Mouse (Mus musculus) midbrain, embryonic 12.5 days (tissue): Measurements from ENCODE around the gene Ccr6. TPM values are rescaled to one million over a fixed set of nuclear protein-coding genes. Genes with fewer than 3 reads are reported as not detected.
"Not testable (repeated sequence)": the region's sequence is repeated elsewhere in the genome, so short reads cannot be mapped to it uniquely, and the experiment has no call there.

ENCODE experiments used
- ATAC-seq: fragments of 200-750 bp; cut with Nextera tagmentation; 2 replicates; pipeline ENCODE4 v1.8.0; 2017; ENCODE audit warnings: low read depth, moderate TSS enrichment, moderate library complexity; ENCODE audit not compliant: low FRiP score
- H3K27ac ChIP-seq: fragments of 300-500 bp; sonication (generic); replicated peaks from 2 replicates; pipeline ENCODE4 v1.5.1; 2016; ENCODE audit warnings: mild to moderate bottlenecking
- H3K27me3 ChIP-seq: fragments of 300-500 bp; sonication (generic); 2 replicates; pipeline ENCODE4 v1.6.1; 2016; ENCODE audit warnings: mild to moderate bottlenecking
- H3K36me3 ChIP-seq: fragments of 300-500 bp; sonication (generic); 2 replicates; pipeline ENCODE4 v1.6.1; 2016
- H3K4me1 ChIP-seq: fragments of 300-500 bp; sonication (generic); 2 replicates; pipeline ENCODE4 v1.6.1; 2016
- H3K4me2 ChIP-seq: fragments of 300-500 bp; sonication (generic); replicated peaks from 2 replicates; pipeline ENCODE4 v1.6.1; 2016; ENCODE audit warnings: mild to moderate bottlenecking, moderate library complexity
- H3K4me3 ChIP-seq: fragments of 300-500 bp; sonication (generic); 2 replicates; pipeline ENCODE4 v1.5.1; 2016; ENCODE audit warnings: mild to moderate bottlenecking
- H3K9ac ChIP-seq: fragments of 300-500 bp; sonication (generic); replicated peaks from 2 replicates; pipeline ENCODE4 v1.6.1; 2016; ENCODE audit warnings: mild to moderate bottlenecking, moderate library complexity
- H3K9me3 ChIP-seq: fragments of 300-500 bp; sonication (generic); 2 replicates; pipeline ENCODE4 v1.6.1; 2016; ENCODE audit warnings: mild to moderate bottlenecking
- WGBS: fragments of 180-500 bp; shearing (Covaris S2); methylation state at CpG from one replicate; pipeline ENCODE4 v1.1.7; 2016; 5-methylcytosine and 5-hydroxymethylcytosine counted together
- polyA plus RNA-seq: library from polyadenylated mRNA; unstranded; fragments of >200 nt; fragmentation: Nextera tagmentation; extraction: Ambion mirVana; gene quantifications from 2 replicates; pipeline ENCODE4 v1.2.1, GENCODE M21; 2016

Ccr6 gene
- polyA plus RNA-seq, 1 experiment from 2014 or later: not detected

DNA sequence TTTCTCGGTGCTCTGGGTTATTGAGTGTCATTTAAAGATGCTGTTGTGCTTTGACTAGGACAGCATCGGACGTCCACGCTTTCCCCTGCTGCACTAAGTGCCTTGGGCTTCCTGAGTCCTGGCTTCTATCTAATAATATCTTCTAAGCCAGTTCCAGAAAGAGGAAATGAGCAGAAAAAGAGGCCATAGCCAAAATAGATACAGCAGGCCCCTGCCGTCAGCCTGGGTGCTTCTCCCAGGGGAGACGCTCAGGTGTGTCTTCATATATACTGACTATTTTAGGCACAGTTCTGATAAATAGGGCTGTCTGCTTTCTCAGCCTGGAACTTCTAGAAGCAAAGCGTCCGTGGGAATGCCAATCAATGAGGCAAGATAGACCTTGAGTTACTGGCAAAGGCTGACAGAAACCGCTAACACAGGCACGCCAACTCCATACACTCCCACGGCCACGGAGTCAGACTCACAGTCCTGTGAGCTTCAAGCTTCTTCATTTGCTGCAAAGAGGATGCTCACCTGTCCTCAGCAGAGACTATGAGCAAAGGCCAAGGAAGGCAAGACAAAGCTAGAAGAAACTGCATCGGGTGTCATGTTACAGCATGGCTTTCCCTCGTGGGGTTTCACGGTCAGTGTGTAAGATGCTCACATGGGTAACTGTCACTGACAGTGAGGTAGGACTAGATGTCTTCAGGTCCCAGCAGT is 2.3 kb downstream of the Ccr6 start:
- Histone ChIP-seq H3K9ac (no peak overlapping the region), H3K27me3 (0 out of 2 replicates have a peak, but pooled peaks cover 4% of the 10 kb centered on the region), H3K27ac (no peak overlapping the region), H3K4me2 (no peak overlapping the region), H3K9me3 (no peaks in the 10 kb centered on the region), H3K36me3 (no peaks in the 10 kb centered on the region), H3K4me1 (no peaks in the 10 kb centered on the region), H3K4me3 (no peak overlapping the region)
- ATAC-seq: no peak
- WGBS: 84% methylated on average over 15 of the region's 15 CpGs

DNA sequence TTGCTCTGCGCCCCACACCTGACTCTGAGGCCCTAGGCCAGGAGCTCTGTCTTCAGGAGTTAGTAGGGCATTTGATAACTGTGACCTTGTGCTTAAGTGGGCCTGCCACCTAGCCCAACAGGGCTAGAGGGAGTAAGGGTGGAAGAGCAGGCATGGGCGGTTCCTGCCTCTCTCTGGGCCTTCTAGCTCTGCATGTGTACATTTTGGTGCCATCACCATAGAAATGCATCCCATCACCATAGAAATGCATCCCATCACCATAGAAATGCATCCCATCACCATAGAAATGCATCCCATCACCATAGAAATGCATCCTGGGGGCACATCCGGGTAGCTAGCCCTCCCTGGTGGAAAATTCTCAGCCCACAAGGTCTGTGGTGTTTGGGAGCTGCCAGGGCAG is 3.7 kb downstream of the Ccr6 start:
- H3K4me2 ChIP-seq: no peak overlapping the region
- no peak overlapping the region for H3K27ac ChIP-seq
- no peaks in the 10 kb centered on the region for H3K36me3 ChIP-seq
- no peaks in the 10 kb centered on the region for H3K9me3 ChIP-seq
- H3K27me3 ChIP-seq: 0 out of 2 replicates have a peak, but pooled peaks cover 3% of the 10 kb centered on the region
- ATAC-seq: no peak
- H3K4me1 ChIP-seq: no peaks in the 10 kb centered on the region
- H3K4me3 ChIP-seq: no peak overlapping the region
- H3K9ac ChIP-seq: no peak overlapping the region
- 75% methylated on average over 3 of the region's 3 CpGs for WGBS

DNA sequence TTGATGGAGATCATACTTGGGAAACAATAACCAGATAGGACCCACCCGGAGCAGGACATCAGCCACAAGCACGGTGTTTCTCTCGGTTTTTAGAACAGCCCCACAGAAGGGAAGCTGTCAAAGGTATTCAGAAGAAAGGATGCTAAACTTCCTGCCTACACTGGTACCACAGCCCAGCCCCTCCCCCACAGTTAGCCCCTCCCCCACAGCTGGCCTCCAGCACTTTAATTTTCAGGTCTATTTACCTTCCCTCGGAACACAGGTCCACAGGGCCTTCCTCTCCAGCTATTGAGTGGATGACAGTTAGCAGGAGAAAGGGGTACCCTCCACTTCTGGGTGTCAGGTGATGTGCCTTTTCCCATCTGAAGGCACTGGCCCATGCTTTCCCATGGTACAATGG is 4.7 kb downstream of the Ccr6 start:
- ATAC-seq: no peak
- no peak overlapping the region for H3K9ac ChIP-seq
- H3K27me3 ChIP-seq: no peaks in the 10 kb centered on the region
- H3K9me3 ChIP-seq: no peaks in the 10 kb centered on the region
- no peaks in the 10 kb centered on the region for H3K4me1 ChIP-seq
- H3K36me3 ChIP-seq: no peaks in the 10 kb centered on the region
- H3K4me2 ChIP-seq: no peak overlapping the region
- H3K4me3 ChIP-seq: no peak overlapping the region
- H3K27ac ChIP-seq: no peak overlapping the region
- 77% methylated on average over 4 of the region's 4 CpGs for WGBS

DNA sequence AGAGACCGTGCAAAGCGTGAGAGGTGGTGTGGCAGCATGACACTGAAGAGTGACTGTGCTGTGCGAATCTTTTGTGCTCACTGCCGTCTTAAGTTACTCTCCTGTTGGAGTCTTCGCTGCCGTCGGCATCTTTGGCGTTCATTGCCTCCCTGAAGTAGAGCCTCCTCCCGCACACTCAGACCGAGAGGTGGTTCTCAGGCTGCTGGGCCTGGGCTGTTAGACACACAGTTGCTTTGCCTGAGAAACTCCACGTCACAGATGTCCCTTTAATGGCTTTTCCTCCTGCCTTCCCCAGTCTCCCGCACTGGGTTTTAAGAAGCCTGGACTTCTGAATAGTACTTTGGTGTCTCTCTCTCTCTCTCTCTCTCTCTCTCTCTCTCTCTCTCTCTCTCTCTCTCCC is 5.8 kb downstream of the Ccr6 start:
- Histone ChIP-seq H3K4me1 (no peaks in the 10 kb centered on the region), H3K36me3 (no peaks in the 10 kb centered on the region), H3K4me3 (no peak overlapping the region), H3K9ac (no peak overlapping the region), H3K4me2 (no peak overlapping the region), H3K27ac (no peak overlapping the region), H3K27me3 (no peaks in the 10 kb centered on the region), H3K9me3 (no peaks in the 10 kb centered on the region)
- ATAC-seq: no peak
- 72% methylated on average over 12 of the region's 12 CpGs for WGBS

GRCm38 (mm10) chr17:8242186-8242585 is 6.3 kb downstream of the Ccr6 start:
- Histone ChIP-seq H3K27ac (no peak overlapping the region), H3K4me2 (no peak overlapping the region), H3K9me3 (no peaks in the 10 kb centered on the region), H3K36me3 (no peaks in the 10 kb centered on the region), H3K4me3 (no peak overlapping the region), H3K4me1 (no peaks in the 10 kb centered on the region), H3K9ac (no peak overlapping the region), H3K27me3 (no peaks in the 10 kb centered on the region)
- 89% methylated on average over 11 of the region's 11 CpGs for WGBS
- ATAC-seq: no peak

GRCm38 (mm10) chr17:8244124-8244523 is 8.3 kb downstream of the Ccr6 start:
- 75% methylated on average over 2 of the region's 2 CpGs for WGBS
- H3K4me2 ChIP-seq: no peak overlapping the region
- no peaks in the 10 kb centered on the region for H3K36me3 ChIP-seq
- no peaks in the 10 kb centered on the region for H3K9me3 ChIP-seq
- no peak overlapping the region for H3K9ac ChIP-seq
- no peak for ATAC-seq
- no peaks in the 10 kb centered on the region for H3K27me3 ChIP-seq
- H3K27ac ChIP-seq: no peak overlapping the region
- no peak overlapping the region for H3K4me3 ChIP-seq
- H3K4me1 ChIP-seq: no peaks in the 10 kb centered on the region

DNA sequence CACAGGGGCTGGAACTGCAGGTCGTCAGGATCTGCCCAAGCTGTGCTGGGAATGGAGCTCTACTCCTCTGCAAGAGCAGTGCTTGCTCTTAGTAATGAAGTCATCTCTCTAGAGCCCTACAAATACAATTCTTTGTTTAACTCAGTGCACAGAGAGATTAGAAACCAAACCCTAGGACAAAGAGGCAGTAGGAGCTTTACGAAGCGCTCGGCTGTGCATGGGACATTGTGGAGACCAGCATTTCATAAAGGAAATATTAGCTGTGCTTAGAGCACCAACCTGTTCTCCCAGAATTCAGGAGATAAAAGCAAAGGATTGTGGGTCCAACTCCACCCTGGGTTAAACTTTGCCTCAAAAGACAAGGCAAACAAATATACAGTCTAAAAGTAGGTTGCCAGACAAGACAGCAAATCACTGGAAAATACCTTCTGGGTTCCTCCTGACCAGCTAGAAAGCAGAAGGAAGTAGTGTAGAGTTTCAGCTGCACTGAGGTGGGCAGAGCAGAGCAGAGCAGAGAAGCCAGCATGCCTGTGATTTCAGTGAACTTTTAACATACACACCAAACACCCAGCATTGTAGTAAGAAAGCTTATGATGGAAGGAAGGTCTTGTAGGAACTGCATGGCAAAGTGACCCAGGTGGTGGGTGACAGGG is 10.4 kb downstream of the Ccr6 start:
- Histone ChIP-seq H3K9ac (no peak overlapping the region), H3K36me3 (no peaks in the 10 kb centered on the region)
- 63% methylated on average over 4 of the region's 4 CpGs for WGBS

DNA sequence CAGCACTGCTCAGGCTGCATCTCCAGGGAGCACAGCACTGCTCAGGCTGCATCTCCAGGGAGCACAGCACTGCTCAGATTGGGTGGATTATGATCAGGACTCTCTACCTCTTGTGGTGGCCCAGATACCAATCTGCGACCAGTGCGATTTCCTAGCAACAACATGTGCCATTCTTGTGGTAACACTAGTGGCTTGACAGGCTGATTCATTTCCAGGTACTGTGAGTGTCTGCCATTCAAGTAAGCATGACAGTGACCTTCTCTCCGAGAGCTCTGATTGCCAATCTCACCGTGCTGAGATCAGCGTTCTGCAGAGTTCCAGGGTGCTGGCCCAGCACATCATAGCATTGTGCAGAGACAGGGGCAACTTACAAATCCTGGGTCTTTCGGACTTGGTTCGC is 15.9 kb downstream of the Ccr6 start:
- H3K4me2 ChIP-seq: no peak overlapping the region
- H3K9me3 ChIP-seq: no peaks in the 10 kb centered on the region
- no peaks in the 10 kb centered on the region for H3K27me3 ChIP-seq
- no peak for ATAC-seq
- WGBS: 88% methylated on average over 7 of the region's 7 CpGs
- no peak overlapping the region for H3K9ac ChIP-seq
- H3K27ac ChIP-seq: no peak overlapping the region
- no peak overlapping the region for H3K4me3 ChIP-seq
- no peaks in the 10 kb centered on the region for H3K4me1 ChIP-seq
- H3K36me3 ChIP-seq: no peaks in the 10 kb centered on the region

More for the DNA sequence above, 10.4 kb downstream of the Ccr6 start:
- Histone ChIP-seq H3K27ac (no peak overlapping the region), H3K4me3 (no peak overlapping the region), H3K27me3 (no peaks in the 10 kb centered on the region), H3K9me3 (no peaks in the 10 kb centered on the region), H3K4me1 (no peaks in the 10 kb centered on the region), H3K4me2 (no peak overlapping the region)
- ATAC-seq: no peak

DNA sequence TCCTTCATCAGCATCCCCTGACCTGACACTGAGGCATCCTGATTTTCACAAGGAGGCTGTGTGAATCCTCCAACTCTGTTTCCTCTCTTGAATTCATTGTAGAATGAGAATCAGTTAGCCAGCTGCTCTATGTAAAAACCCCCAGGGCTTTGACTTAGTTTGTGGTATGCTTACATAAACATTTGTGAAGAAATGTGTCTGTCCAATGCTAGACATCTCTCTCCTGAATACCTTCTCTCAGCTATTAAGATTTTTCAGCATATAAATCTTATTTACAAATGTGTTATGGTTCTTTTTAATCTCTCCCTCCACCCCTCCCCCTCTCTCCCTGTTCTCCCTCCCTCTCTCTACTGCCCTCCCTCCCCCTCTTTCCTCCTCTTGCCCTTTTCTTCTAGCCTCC is 18.4 kb downstream of the Ccr6 start:
- ATAC-seq: no peak
- Histone ChIP-seq H3K9ac (no peak overlapping the region), H3K4me2 (no peak overlapping the region), H3K4me1 (no peaks in the 10 kb centered on the region), H3K9me3 (no peaks in the 10 kb centered on the region), H3K27me3 (no peaks in the 10 kb centered on the region), H3K27ac (no peak overlapping the region), H3K4me3 (no peak overlapping the region), H3K36me3 (no peaks in the 10 kb centered on the region)

DNA sequence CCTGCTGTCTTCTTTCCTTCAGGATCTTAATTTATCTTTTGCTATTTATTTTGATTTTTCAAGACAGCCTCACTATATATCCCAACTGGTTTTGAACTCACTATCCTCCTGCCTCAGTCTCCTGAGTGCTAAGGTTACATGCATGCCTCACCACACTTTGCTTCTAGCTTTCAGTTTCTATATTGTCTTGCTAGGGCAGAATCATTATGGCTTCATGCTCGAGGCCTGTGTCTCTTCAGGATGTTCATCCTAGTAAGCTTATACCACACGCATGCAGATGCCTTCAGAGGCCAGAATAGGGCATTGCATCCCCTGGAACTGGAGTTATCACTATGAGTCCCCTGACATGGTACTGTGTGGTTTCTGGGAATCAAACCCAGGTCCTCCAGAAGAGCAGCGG is 19.1 kb downstream of the Ccr6 start:
- ATAC-seq: no peak
- Histone ChIP-seq H3K4me2 (no peak overlapping the region), H3K9ac (no peak overlapping the region), H3K27me3 (no peaks in the 10 kb centered on the region), H3K9me3 (no peaks in the 10 kb centered on the region), H3K4me3 (no peak overlapping the region), H3K27ac (no peak overlapping the region), H3K36me3 (no peaks in the 10 kb centered on the region), H3K4me1 (no peaks in the 10 kb centered on the region)
- WGBS: 75% methylated on average over 3 of the region's 3 CpGs

DNA sequence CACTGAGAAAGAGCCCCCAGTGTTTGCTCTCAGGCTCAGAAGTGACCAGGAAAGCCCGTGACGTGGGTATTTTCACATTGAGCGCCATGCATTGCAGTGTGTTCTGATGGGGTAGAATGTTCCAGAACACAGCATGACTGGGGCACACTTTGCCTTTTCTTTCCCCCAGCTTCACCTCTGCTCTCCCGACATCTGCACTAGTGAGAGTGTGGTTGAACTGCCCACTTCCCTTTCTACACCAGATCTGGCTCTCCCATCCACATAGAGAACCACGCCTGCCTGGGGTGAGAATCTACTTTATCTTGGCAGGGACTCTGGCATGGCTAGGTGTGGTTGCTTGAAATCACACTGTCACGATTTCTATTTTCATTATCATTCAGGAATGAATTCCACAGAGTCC is 19.7 kb downstream of the Ccr6 start:
- no peak overlapping the region for H3K9ac ChIP-seq
- no peak for ATAC-seq
- no peaks in the 10 kb centered on the region for H3K27me3 ChIP-seq
- H3K27ac ChIP-seq: no peak overlapping the region
- no peak overlapping the region for H3K4me2 ChIP-seq
- 84% methylated on average over 6 of the region's 6 CpGs for WGBS
- H3K9me3 ChIP-seq: no peaks in the 10 kb centered on the region
- no peak overlapping the region for H3K4me3 ChIP-seq
- no peaks in the 10 kb centered on the region for H3K36me3 ChIP-seq
- H3K4me1 ChIP-seq: no peaks in the 10 kb centered on the region

DNA sequence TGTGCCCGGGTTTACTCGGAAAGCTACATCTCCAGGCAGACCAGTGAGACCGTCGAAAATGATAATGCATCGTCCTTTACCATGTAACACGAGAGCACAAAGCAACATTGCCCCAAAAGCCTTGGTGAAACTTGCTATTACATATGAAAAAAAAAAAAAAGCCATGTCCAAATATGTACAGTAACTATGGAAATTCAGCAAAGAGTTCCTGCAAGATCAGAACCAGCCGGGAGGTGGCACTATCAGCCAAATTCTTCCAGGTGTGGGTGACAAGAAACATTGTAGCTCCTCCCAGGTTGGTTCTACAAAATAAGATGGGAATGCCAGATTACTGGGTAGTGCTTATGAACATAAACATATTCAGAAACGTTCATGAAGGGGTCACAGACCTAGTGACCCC is 21.1 kb downstream of the Ccr6 start:
- Histone ChIP-seq H3K27me3 (no peaks in the 10 kb centered on the region), H3K4me2 (no peak overlapping the region), H3K27ac (no peak overlapping the region), H3K36me3 (no peaks in the 10 kb centered on the region), H3K9me3 (no peaks in the 10 kb centered on the region), H3K9ac (no peak overlapping the region), H3K4me1 (no peaks in the 10 kb centered on the region), H3K4me3 (no peak overlapping the region)
- ATAC-seq: no peak
- WGBS: 76% methylated on average over 8 of the region's 8 CpGs

DNA sequence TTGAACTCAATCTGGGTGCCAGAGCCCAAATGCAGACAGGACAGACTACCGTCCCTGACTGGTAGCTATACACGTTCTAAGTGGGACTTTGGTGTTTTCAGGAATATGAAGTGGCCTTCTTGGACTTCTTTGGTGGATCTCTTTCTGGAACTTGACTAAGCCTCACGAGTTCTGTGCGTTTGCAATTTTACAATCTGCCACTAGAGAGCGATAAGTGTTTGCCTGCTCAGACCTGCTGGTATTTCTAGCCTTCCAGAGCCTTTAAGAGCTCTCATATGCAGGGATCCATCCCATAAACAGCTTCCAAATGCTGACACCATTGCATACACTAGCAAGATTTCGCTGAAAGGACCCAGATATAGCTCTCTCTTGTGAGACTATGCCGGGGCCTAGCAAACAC is 28.8 kb downstream of the Ccr6 start:
- ATAC-seq, H3K27me3 ChIP-seq: not testable (repeated sequence)

More for the DNA sequence above, 28.8 kb downstream of the Ccr6 start:
- H3K4me1 ChIP-seq, H3K9me3 ChIP-seq, H3K4me2 ChIP-seq, H3K36me3 ChIP-seq, H3K9ac ChIP-seq, H3K4me3 ChIP-seq, H3K27ac ChIP-seq: not testable (repeated sequence)
- WGBS: 16% methylated on average over 7 of the region's 7 CpGs
